Mouse (Mus musculus): ENCODE data around the gene Cutc.

DNA sequence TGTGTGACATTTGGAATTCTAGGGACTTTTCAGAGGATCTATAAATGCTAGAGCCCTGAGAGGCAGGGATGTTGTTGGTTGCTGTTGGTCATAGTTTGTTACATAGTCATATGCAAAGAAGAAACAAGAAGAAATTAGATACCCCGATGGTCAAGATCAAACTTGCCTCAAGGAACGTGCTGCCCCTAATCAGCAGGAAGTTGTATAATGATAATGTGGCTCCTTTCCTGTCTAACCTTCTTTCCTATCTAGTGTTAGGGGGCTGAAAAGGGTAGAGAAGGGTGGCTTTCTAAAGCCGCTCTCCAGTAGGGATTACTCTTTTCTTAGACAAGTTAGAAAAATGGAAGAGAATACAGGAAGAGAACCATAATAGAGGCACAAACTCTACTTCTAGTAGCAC is 7.1 kb upstream of the Cutc start:
- no peak for TF ChIP-seq GATA1 (IDR thresholded peaks at IDR 0.05; ENCODE audit: borderline replicate concordance, low read length)
- TF ChIP-seq FLI1 (IDR thresholded peaks at IDR 0.05; ENCODE audit: low read length) = no peak

Measured in megakaryocyte, embryonic 14.5 days (primary cell).